Mouse (Mus musculus) testis, postnatal 14 days (tissue): ENCODE results near the gene Rps17.
A peak's percentile ranks its signal among the peaks of the same experiment; 100 is the strongest.

Source experiments
- DNase-seq: peaks from one replicate; pipeline ENCODE4 v3.0.0; 2021; ENCODE audit warnings: low spot score

The Rps17 gene

GRCm38 (mm10) chr7:81344544-81345446 lies at the start of gene Rps17:
Gene Rps17, minus strand, starts transcription at chr7:81345254.
- peak; percentile 94 for DNase-seq

GRCm38 (mm10) chr7:81379363-81379762 lies 34.3 kb upstream of the Rps17 start:
- DNase-seq = no peak

DNA sequence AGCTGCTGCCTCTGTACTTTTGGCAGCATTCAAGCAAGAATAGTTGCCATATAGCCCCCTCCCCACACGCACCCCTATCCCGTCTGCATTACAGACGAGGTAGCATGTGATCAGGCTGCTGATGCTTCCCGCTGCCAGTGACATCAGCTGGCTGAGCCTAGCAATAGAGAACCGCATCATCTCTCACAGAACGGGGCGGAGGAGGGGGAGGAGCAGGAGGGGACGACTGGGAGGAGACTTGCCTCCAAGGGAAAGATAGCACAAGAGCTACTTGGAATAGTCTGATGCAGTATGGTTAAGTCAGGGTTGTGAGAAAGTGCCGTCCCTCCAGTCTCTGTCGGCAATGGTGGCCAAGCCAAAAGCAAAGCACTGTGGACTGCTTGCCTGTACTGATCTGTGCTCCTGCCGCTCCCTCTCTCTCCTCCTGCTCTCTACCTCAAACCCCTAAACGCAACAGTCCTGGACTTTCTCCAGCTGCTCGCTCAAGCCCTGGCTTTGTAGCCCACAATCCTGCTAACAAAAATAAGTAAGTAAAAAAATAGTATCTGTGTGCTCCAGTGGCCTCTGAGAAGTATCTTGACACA lies 27.4 kb upstream of the Rps17 start:
- no peak for DNase-seq

- DNase-seq = no peak
Observed at GRCm38 (mm10) chr7:81371811-81372210, 26.8 kb upstream of the Rps17 start.

- DNase-seq = no peak
Observed at GRCm38 (mm10) chr7:81369724-81370123, 24.7 kb upstream of the Rps17 start.

GRCm38 (mm10) chr7:81367946-81368345 lies 22.9 kb upstream of the Rps17 start:
- no peak for DNase-seq

DNA sequence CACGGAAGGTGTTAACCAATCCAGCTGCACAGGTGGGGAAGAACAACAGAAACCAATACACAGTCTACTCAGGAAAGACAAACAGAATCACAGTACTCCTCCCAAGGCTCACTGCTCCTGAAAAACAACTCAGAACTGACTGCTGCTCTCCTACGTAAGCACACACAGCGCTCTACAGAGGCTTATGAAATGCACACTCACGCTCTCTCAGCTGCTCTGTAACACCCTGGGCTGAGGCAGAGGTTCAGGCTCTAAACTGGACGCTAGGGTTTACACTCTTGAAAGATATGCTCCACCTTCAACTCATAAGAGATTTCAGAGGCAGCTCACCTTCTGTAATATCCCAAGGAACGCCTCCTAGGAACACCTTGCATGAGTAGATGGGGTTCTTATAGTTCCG lies 11.9 kb upstream of the Rps17 start:
- no peak for DNase-seq

DNA sequence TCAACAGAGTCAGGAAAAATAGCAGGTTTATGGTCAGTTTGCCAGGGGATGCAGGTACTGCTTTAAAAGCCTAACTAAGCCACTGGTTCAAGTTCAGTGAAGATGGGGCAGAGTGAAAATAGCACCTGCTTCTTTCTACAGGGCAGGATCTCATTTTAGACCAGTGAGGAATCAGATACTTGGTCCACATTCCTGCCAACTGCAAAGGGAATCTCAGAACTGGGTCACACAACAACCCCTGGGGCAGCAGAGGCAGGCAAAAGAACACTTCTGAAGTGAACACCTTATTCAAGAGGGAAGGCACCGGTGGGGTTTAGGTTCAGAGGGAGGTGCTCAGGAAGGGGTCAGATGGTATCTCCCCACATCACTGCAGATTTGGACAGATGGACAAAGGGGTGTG lies 11.3 kb upstream of the Rps17 start:
- DNase-seq = no peak

GRCm38 (mm10) chr7:81355746-81356145 lies 10.7 kb upstream of the Rps17 start:
- no peak for DNase-seq

- DNase-seq = no peak
Observed at GRCm38 (mm10) chr7:81351826-81352225, 6.8 kb upstream of the Rps17 start.

GRCm38 (mm10) chr7:81348206-81348605 lies 3.2 kb upstream of the Rps17 start:
- DNase-seq = no peak

DNA sequence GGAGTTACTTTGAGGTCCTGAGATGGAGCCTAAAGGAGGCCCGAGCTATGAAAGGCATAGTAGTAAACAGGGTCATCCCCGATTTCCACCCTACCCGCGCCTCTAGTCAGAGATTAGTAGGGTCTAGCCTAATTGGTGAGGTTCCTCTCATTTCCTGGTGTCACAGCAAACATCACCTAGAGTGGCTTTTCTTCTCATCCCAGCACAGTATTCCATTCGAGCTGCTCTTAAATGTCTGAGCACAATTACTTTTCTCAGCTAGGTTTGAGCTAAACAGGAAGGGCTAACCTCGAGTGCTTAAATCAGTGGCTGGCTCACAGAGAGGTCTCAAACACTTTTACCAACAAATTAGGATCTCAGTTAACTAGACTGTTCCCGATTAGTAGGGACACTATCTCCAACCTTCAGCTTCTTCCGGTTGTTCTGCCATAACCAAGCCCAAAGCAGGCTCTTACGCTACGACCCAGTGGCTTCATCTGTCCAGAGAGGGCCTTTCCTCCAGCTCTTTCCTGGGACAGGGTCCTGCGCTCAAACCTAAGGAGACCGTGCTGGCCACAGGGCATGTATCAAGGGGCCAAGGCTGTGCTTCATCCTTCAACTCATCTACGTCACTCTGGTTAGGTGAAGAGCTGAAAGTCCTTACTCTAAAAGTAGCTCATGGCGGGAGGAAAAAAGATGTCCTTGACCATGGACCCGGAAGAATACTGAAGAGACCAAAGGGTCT lies 555 bp upstream of the Rps17 start:
- DNase-seq = no peak

DNA sequence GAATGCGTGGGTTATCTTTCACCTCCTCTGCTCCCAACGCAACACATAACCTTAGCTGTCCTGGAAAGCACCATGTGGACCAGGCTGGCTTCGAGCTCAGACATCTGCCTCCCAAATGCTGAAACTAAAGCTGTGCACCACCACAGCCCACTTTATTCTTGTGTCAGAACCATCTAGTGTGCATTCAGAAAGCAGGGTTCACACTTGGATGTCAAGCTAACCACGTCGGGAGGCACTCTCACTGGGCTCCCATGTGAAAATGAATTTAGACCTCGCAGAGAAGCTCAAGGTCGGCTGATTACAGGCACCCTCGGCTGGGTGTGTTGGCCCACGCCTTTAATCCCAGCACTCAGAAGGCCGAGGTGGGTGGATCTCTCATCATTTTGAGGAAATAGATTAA lies 1.2 kb downstream of the Rps17 start:
- DNase-seq = no peak

- DNase-seq = no peak
Observed at GRCm38 (mm10) chr7:81343316-81343715, 1.7 kb downstream of the Rps17 start.

DNA sequence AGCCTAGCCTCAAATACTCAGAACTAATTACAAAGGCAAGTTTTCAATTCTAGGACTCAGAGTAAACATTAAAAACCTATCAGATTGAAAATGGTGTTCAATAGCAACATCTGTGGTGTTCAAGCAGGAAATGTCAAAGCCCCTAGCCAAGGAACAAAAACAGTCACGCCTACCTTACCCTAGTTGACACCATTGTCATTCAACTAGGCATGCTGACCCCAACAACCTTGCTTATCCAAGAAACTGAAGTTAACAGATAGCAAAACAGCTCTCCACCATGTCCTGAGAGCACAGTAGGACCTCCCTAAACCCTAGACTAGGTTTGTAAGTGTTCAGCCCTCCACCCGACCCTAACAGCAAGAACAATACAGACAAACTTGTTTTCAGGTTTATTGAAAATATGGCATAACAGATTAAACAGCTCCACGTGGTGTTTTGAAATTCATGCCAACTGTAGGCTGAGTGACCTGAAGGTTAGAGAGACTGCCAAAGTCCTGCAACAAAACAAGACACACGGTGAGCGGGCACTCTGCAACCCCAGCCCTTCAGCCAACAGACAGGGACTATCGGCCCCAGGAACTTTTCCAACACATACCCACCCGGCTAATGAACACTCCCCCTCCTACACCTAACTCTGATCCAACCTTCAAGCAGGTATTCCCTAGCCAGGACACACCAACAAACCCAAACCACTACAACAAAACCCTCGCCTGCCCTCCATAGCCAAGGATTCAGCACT lies 2.5 kb downstream of the Rps17 start:
- DNase-seq = no peak

GRCm38 (mm10) chr7:81341563-81341962 lies 3.5 kb downstream of the Rps17 start:
- no peak for DNase-seq

GRCm38 (mm10) chr7:81339783-81340182 lies 5.3 kb downstream of the Rps17 start:
- DNase-seq = no peak

DNA sequence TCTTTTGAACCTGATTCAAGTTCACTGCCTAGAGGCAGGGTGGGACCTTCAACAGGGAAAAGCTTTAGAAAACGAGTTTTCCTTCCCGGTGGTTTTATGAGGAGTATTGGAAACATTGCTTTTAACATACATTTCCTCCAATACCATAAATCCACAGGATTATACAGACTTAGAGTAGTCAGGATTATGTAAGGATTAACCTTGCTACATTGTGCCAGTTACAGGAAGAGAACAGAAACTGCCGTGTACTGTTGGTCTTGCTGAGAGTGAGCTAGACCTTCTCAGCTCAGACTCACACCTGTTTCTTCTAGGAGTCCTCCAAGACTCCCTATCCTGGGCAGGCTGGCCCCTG lies 6.6 kb downstream of the Rps17 start:
- DNase-seq = no peak

GRCm38 (mm10) chr7:81337785-81338521 lies 7.1 kb downstream of the Rps17 start:
- DNase-seq = no peak

DNA sequence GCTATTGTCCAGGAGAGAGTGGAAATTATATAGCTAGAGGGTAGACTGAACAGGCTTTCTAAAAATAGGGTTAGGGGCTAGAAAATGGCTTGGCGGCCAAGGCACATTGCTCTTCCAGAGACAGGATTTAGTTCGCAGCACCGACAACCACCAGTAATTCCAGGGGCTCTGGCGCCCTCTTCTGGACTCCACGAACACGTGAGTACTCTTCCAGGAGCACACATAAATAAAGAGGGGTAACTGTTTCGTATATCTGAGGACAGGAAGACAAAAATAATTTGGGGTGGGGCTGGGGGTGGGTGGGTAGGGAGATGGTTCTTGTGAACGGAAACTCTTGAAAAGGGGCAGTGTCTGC lies 8.6 kb downstream of the Rps17 start:
- DNase-seq = no peak

DNA sequence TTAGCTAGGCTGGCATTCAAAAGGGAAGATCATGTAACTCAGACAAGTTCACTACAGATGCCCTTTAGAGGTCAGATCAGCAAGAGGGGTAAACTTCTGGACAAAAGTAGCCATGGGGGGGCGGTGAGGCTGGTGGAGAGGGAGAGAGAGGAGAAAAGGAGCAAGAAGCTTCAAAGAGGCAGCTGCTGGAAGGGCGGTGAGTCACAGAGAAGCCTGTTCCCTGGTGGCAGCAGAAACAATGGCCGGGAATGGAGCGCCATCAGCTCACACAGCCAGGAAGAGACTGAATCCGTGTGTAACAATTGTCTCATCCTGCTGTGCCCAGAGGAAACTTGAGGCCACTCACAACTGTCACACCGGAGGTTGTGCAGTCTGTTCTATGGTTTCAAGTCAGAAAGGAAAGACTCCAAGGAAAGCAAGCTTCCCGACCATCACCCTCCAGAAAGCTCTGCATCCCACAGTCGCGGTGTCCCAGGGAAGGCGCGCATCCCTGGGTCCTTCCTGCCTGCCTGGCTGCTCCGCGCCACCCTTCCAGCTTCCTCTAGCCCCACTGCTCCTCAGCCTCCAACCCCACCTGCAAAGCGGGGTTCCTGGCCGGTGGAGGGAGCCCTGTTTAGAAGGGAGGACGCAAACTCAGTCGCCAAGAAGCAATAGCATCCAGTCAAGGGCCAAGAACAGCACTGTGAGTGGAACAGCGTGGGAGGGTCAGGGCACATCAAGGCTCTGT lies 9.2 kb downstream of the Rps17 start:
- DNase-seq = no peak
